Mouse (Mus musculus) stomach, embryonic 14.5 days (tissue): ENCODE data around the gene Rrp9. TPM values are rescaled to one million over a fixed set of nuclear protein-coding genes. Genes with fewer than 3 reads are reported as not detected.

Source experiments
- ATAC-seq: fragments of 200-750 bp; cut with Nextera tagmentation; 2 replicates; pipeline ENCODE4 v1.8.0; 2017; ENCODE audit warnings: low read depth, moderate TSS enrichment; ENCODE audit not compliant: insufficient number of reproducible peaks, insufficient read depth, low FRiP score
- H3K27ac ChIP-seq: fragments of 300-500 bp; sonication (generic); 2 replicates; pipeline ENCODE4 v1.5.1; 2014; ENCODE audit warnings: mild to moderate bottlenecking, low read length, moderate library complexity, mixed read lengths
- H3K27me3 ChIP-seq: fragments of 300-500 bp; sonication (generic); 2 replicates; pipeline ENCODE4 v1.6.1; 2014; ENCODE audit warnings: low read length, control low read depth, mixed read lengths; ENCODE audit not compliant: control insufficient read depth, insufficient read depth
- H3K36me3 ChIP-seq: fragments of 300-500 bp; sonication (generic); 2 replicates; pipeline ENCODE4 v1.6.1; 2014; ENCODE audit warnings: mild to moderate bottlenecking, control low read depth, low read length, moderate library complexity, mixed read lengths; ENCODE audit not compliant: control insufficient read depth, insufficient read depth
- H3K4me1 ChIP-seq: fragments of 300-500 bp; sonication (generic); 2 replicates; pipeline ENCODE4 v1.6.1; 2014; ENCODE audit warnings: low read length, control low read depth, mixed read lengths; ENCODE audit not compliant: control insufficient read depth, insufficient read depth
- H3K4me2 ChIP-seq: fragments of 300-500 bp; sonication (generic); replicated peaks from 2 replicates; pipeline ENCODE4 v1.6.1; 2014; ENCODE audit warnings: low read depth, low read length, control low read depth
- H3K4me3 ChIP-seq: fragments of 300-500 bp; sonication (generic); 2 replicates; pipeline ENCODE4 v1.5.1; 2014; ENCODE audit warnings: low read depth, low read length, control low read depth
- H3K9ac ChIP-seq: fragments of 300-500 bp; sonication (generic); replicated peaks from 2 replicates; pipeline ENCODE4 v1.6.1; 2014; ENCODE audit warnings: low read depth, mild to moderate bottlenecking, control low read depth, low read length, moderate library complexity, mixed read lengths
- H3K9me3 ChIP-seq: fragments of 300-500 bp; sonication (generic); 2 replicates; pipeline ENCODE4 v1.6.1; 2016; ENCODE audit warnings: low read depth, low read length, control low read depth; ENCODE audit not compliant: control insufficient read depth
- WGBS: fragments of 180-500 bp; shearing (Covaris S2); extraction: QIAGEN DNeasy Blood & Tissue Kit; methylation state at CpG from one replicate; pipeline ENCODE4 v1.1.7; 2014; 5-methylcytosine and 5-hydroxymethylcytosine counted together
- polyA plus RNA-seq: library from polyadenylated mRNA; unstranded; fragments of >200 nt; fragmentation: Nextera tagmentation; extraction: Ambion mirVana; gene quantifications from 2 replicates; pipeline ENCODE4 v1.2.1, GENCODE M21; 2014

The Rrp9 gene
- polyA plus RNA-seq, 1 experiment from 2014 or later, result 37.4 TPM

DNA sequence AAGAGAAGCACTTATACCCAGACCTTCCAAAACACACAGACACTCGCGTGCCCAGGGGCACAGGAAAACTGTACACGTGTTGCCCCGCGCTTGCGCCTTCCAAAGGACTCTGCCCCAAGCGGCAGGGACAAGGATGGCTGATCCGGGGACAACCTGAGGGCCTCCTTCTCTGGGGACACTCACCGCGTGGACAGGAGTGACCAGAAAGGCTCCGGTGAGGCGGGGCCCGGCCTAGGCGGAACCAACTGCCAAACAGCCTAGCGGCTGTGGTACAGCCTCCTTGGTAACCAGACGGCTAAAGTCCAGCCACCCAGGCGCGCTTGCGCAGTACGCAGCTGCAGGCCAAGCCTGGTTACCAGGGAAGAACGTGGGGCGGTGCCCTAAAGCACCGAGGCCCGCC is 28.4 kb upstream of the Rrp9 start, which contains the start of the genes Abhd14b and Abhd14a:
TSS of gene Abhd14b (plus strand) at position 112 of the 400 bp plus-strand sequence.
TSS of gene Abhd14a (minus strand) at position 331 of the 400 bp plus-strand sequence.
- Histone ChIP-seq H3K9ac (peak within 1 kb of the TSS; percentile 36; the same call in 1 of the 2 replicates), H3K27ac (peak within 1 kb of the TSS; percentile 66), H3K36me3 (no peaks in the 10 kb centered on the region), H3K4me2 (peak within 1 kb of the TSS; percentile 86), H3K4me3 (peak within 1 kb of the TSS; percentile 44), H3K9me3 (no peaks in the 10 kb centered on the region), H3K4me1 (peaks cover 40% of the 10 kb centered on the region), H3K27me3 (no peaks in the 10 kb centered on the region)
- ATAC-seq, result peak; percentile 88
- under 1% methylated on average over 24 of the region's 24 CpGs for WGBS

DNA sequence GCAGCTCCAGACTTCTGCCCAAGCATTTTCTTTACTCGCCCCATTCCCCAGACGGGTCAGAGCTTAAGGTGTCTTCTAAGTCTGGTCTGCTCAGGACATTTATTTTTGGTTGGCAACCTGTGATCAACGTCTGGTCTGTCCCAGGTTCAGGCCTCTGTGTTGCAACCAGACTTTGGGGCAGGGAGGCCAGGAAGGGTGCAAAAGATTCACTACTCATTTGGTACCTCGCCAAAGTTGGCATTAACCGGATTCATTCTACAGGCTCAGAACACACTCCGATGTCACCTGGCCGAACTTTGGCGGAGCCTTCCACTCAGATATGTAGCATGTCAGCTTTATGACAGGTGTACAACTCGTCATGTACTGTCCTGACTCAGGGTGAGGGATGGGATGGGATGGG is 27.8 kb upstream of the Rrp9 start:
- peak; percentile 7; the same call in 1 of the 2 replicates for ATAC-seq
- no peaks in the 10 kb centered on the region for H3K9me3 ChIP-seq
- no peaks in the 10 kb centered on the region for H3K36me3 ChIP-seq
- peak overlapping the region; percentile 66; the same call in 1 of the 2 replicates for H3K27ac ChIP-seq
- H3K4me3 ChIP-seq, result peak overlapping the region; percentile 44
- H3K9ac ChIP-seq, result 0 out of 2 replicates have a peak overlapping the region, but pooled peaks have one; percentile 36
- H3K27me3 ChIP-seq, result no peaks in the 10 kb centered on the region
- H3K4me2 ChIP-seq, result peak overlapping the region; percentile 86
- WGBS, result 39% methylated on average over 9 of the region's 9 CpGs
- H3K4me1 ChIP-seq, result peaks cover 46% of the 10 kb centered on the region

DNA sequence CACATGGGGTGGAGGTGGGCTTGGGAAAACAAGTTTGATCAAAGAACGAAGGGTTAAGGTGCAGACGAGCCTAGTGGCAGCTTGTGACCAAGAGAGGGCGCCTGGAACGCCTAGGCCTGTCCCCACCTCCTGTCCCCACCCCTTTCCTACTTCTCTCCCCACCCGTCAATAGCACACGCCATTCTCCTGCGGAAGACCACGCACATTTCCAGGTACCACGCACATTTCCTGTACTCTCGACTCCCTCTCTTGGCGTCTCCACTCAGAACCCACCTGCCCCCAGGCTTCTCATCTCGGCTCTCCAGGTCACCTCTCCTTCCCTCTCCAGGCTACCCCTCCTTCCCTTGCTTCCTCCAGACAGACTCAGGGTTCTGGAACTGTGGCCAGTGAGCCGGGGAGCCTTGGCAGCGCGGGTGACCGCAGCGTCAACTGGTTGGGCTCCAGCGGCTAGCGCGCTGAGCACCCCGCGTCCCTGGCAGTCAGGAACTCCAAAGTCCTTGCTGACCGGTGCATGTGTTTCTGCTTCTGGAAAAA is 27.2 kb upstream of the Rrp9 start:
- Histone ChIP-seq H3K4me3 (peak overlapping the region; percentile 44), H3K9me3 (no peaks in the 10 kb centered on the region), H3K4me2 (peak overlapping the region; percentile 86), H3K4me1 (peaks cover 49% of the 10 kb centered on the region), H3K9ac (peak overlapping the region; percentile 36; the same call in 1 of the 2 replicates), H3K27me3 (no peaks in the 10 kb centered on the region), H3K36me3 (no peaks in the 10 kb centered on the region), H3K27ac (peak overlapping the region; percentile 66; the same call in 1 of the 2 replicates)
- WGBS, result under 1% methylated on average over 23 of the region's 23 CpGs
- 0 out of 2 replicates have a peak, but pooled peaks have one; percentile 35 for ATAC-seq

DNA sequence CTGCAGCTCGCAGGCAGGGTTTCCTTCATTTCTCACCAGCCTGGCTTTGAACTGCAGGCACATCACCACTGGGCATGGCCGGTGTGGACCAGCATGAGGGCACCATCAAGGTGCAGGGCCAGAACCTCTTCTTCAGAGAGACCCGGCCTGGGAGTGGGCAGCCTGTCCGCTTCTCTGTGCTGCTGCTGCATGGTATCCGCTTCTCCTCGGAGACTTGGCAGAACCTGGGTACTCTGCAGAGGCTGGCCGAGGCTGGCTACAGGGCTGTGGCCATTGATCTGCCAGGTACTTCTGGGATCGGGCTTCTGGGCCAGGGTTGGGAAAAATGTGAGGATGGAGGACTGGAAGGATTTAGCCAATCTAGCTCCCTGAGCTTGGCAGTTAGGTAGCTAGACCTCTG is 25.8 kb upstream of the Rrp9 start:
- H3K27me3 ChIP-seq, result no peaks in the 10 kb centered on the region
- peaks cover 49% of the 10 kb centered on the region for H3K4me1 ChIP-seq
- H3K9ac ChIP-seq, result no peak overlapping the region
- ATAC-seq, result no peak
- H3K4me2 ChIP-seq, result peak overlapping the region; percentile 19; the same call in 1 of the 2 replicates
- H3K9me3 ChIP-seq, result no peaks in the 10 kb centered on the region
- no peaks in the 10 kb centered on the region for H3K36me3 ChIP-seq
- peak overlapping the region; percentile 56; the same call in 1 of the 2 replicates for H3K27ac ChIP-seq
- H3K4me3 ChIP-seq, result no peak overlapping the region
- WGBS, result 83% methylated on average over 8 of the region's 8 CpGs

DNA sequence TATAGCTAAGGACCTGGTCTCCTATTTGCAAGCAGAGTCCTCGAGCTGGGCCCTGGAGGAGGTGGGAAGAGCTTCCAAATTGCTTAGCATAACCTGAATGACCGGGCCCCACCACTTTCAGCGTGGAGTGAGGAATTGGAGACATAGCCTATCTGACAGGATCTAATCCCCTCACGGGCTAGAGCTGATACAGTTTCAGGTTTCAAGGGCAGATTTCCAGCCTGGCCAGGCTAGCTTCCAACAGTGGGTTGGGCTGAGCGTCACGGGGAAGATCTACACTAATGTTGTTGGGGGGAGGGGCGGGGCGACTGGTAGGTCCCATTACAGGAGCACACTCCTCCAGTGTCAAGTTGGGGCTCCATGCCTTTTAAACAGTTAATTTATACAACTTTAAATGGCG is 25.1 kb upstream of the Rrp9 start:
- 4% methylated on average over 9 of the region's 9 CpGs for WGBS
- Histone ChIP-seq H3K27ac (peak overlapping the region; percentile 56), H3K4me1 (peaks cover 51% of the 10 kb centered on the region), H3K9me3 (no peaks in the 10 kb centered on the region), H3K9ac (no peak overlapping the region), H3K4me3 (no peak overlapping the region), H3K36me3 (no peaks in the 10 kb centered on the region), H3K4me2 (peak overlapping the region; percentile 19), H3K27me3 (no peaks in the 10 kb centered on the region)
- no peak for ATAC-seq

DNA sequence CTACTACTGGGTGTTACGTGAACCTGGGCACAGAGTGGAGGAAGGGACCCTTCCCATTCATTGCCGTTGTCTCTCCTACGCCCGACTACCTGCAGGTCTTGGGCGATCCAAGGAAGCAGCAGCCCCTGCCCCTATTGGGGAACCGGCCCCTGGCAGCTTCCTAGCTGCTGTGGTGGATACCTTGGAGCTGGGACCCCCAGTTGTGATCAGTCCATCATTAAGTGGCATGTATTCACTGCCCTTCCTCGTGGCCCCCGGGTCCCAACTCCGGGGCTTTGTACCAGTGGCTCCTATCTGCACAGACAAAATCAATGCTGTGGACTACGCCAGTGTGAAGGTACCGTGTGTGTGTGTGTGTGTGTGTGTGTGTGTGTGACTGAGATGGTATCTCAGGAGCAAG is 24.5 kb upstream of the Rrp9 start:
- 58% methylated on average over 11 of the region's 11 CpGs for WGBS
- Histone ChIP-seq H3K4me1 (peaks cover 56% of the 10 kb centered on the region), H3K9me3 (no peaks in the 10 kb centered on the region), H3K4me2 (no peak overlapping the region), H3K27me3 (no peaks in the 10 kb centered on the region), H3K27ac (peak overlapping the region; percentile 6; the same call in 1 of the 2 replicates), H3K4me3 (no peak overlapping the region), H3K9ac (no peak overlapping the region), H3K36me3 (no peaks in the 10 kb centered on the region)
- ATAC-seq, result no peak

DNA sequence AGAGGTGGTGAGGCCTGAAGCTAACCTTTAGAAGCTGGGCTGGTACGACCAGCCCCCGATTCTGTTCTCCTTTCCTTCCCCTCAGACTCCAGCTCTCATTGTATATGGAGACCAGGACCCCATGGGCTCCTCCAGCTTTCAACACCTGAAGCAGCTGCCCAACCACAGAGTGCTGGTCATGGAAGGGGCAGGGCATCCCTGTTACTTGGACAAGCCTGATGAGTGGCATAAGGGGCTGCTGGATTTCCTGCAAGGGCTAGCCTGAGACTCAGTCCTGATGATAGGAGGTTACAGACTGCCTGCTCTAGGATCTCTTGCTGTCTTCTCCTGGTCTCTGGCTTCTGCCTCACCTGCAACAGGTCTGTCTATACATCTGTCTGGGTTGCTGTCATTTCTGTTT is 23.9 kb upstream of the Rrp9 start:
- H3K27ac ChIP-seq, result no peak overlapping the region
- H3K27me3 ChIP-seq, result no peaks in the 10 kb centered on the region
- H3K4me2 ChIP-seq, result no peak overlapping the region
- H3K9me3 ChIP-seq, result no peaks in the 10 kb centered on the region
- H3K9ac ChIP-seq, result no peak overlapping the region
- ATAC-seq, result no peak
- WGBS, result 70% methylated on average over 2 of the region's 2 CpGs
- no peaks in the 10 kb centered on the region for H3K36me3 ChIP-seq
- peaks cover 62% of the 10 kb centered on the region for H3K4me1 ChIP-seq
- H3K4me3 ChIP-seq, result no peak overlapping the region

DNA sequence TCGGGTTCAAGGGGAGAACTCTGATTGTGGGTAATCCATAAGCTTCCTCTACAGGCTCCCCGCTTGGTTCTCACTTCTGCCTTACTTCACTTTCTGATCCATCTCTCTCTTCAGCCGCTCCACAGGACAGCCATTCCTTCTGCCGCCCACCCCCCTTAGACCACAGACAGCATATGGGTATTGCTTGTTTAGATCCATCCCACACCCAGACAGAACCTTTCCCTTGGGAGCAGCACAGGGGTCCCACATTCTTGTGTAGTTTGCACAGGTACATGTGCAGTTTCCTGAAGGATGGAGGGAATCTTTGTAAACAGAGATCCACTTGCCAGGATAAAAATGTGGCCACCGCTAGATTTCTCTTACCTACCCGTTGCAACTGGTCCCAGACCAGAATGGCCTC is 23.4 kb upstream of the Rrp9 start:
- Histone ChIP-seq H3K4me3 (no peak overlapping the region), H3K27ac (no peak overlapping the region)
- 32% methylated on average over 6 of the region's 6 CpGs for WGBS

More for the DNA sequence above, 23.4 kb upstream of the Rrp9 start:
- no peaks in the 10 kb centered on the region for H3K9me3 ChIP-seq
- peak overlapping the region; percentile 92 for H3K4me2 ChIP-seq
- H3K4me1 ChIP-seq, result peaks cover 66% of the 10 kb centered on the region
- no peaks in the 10 kb centered on the region for H3K36me3 ChIP-seq
- no peaks in the 10 kb centered on the region for H3K27me3 ChIP-seq
- H3K9ac ChIP-seq, result no peak overlapping the region
- ATAC-seq, result no peak
